9 mouse cellular contexts compared by ENCODE assay signal in the genomic region with DNA sequence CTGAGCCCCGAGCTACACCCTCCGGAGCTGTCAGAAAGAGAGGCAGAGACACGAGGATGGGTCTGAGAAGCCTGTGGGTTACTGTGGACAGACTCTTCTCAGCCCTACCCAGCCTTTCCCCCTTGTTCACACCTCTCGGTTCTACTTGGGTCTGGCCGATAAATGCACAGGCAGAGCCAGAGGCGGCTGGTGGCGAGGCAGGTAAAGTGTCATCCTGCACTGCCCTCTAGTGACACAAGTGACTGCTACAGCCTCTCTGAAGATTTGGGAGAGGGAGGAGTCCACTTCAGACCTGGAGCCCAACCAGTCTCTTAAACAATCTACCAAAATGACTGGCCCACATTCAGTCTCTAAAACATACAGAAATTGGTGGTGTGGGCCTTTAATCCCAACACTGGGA. TPM values are rescaled to one million over a fixed set of nuclear protein-coding genes. Genes with fewer than 3 reads are reported as not detected.
DNase-seq lines count a peak whose midpoint lies in the region; ATAC-seq and TF ChIP-seq lines count a peak whose summit lies in the region.
"Had no signal": no experiment of that assay in that cellular context is flagged by ENCODE, and none has a peak within 500 bp of the region (broad histone marks: within the 10 kb centered on the region; RNA-seq: fewer than 3 reads in every experiment).

No protein-coding gene starts in this region.

- H3K4me1 ChIP-seq in G1E (ENCODE audit: insufficient read depth, low read depth, low read length) = peaks cover 28% of the 10 kb centered on the region
- peaks cover 5% of the 10 kb centered on the region; the same call in 1 of the 2 replicates for H3K4me1 ChIP-seq in forebrain, embryonic 14.5 days (ENCODE audit: control insufficient read depth, insufficient read depth, low read length)
- H3K4me1 ChIP-seq in lung, embryonic 15.5 days = peaks cover 13% of the 10 kb centered on the region

- peaks cover 95% of the 10 kb centered on the region for H3K36me3 ChIP-seq in G1E (replicated peaks)
- H3K36me3 ChIP-seq in forebrain, embryonic 14.5 days (ENCODE audit: control insufficient read depth, insufficient read depth, low read length) = peaks cover 50% of the 10 kb centered on the region
- peaks cover 21% of the 10 kb centered on the region for H3K36me3 ChIP-seq in lung, embryonic 15.5 days

- ATAC-seq in G1E (ENCODE audit: extremely low read depth, insufficient number of reproducible peaks, low FRiP score, poor library complexity, severe bottlenecking) = peak; percentile 40; the same call in 1 of the 2 replicates
- ATAC-seq in forebrain, embryonic 14.5 days = peak; percentile 82
- peak; percentile 31; the same call in 1 of the 2 replicates for ATAC-seq in lung, embryonic 15.5 days (ENCODE audit: borderline replicate concordance, extremely low read depth, low FRiP score, low TSS enrichment)

- no peaks in the 10 kb centered on the region for H3K9me3 ChIP-seq in G1E (replicated peaks)
- no peaks in the 10 kb centered on the region for H3K9me3 ChIP-seq in forebrain, embryonic 14.5 days (replicated peaks; ENCODE audit: control insufficient read depth, low read length)
- H3K9me3 ChIP-seq in lung, embryonic 15.5 days = no peaks in the 10 kb centered on the region
- H3K9me3 ChIP-seq: megakaryocyte, embryonic 14.5 days had no signal

- no peak overlapping the region for H3K4me3 ChIP-seq in G1E (ENCODE audit: low read depth, low read length)
- H3K4me3 ChIP-seq in forebrain, embryonic 14.5 days (ENCODE audit: low read depth, low read length) = no peak overlapping the region
- no peak overlapping the region for H3K4me3 ChIP-seq in layer of hippocampus, adult 2 months
- no peak overlapping the region for H3K4me3 ChIP-seq in lung, embryonic 15.5 days
- H3K4me3 ChIP-seq: megakaryocyte, embryonic 14.5 days had no signal

- peak; percentile 63 for DNase-seq in G1E (ENCODE audit: low spot score)
- peak; percentile 77 for DNase-seq in cerebellum, adult 11 months
- peak; percentile 92 for DNase-seq in forebrain, embryonic 14.5 days (ENCODE audit: low spot score)
- peak; percentile 90 for DNase-seq in heart, postnatal 4 days
- DNase-seq in layer of hippocampus, adult 2 months (ENCODE audit: low spot score in 2 of 2) = peak; percentile 79
- peak; percentile 64 for DNase-seq in ovary, postnatal 36 days (ENCODE audit: low spot score)
- DNase-seq in thymus, postnatal 36 days = peak; percentile 66 to 71

- peak; percentile 40; the same call in 1 of the 2 replicates for TF ChIP-seq CTCF in G1E (IDR thresholded peaks at IDR 0.05; ENCODE audit: low read depth, low read length)
- peak; percentile 91 for TF ChIP-seq CTCF in layer of hippocampus, adult 2 months (conservative IDR thresholded peaks at IDR 0.05)

- H3K27ac ChIP-seq in forebrain, embryonic 14.5 days (ENCODE audit: low read depth, low read length) = no peak overlapping the region
- no peak overlapping the region for H3K27ac ChIP-seq in layer of hippocampus, adult 2 months
- no peak overlapping the region for H3K27ac ChIP-seq in lung, embryonic 15.5 days

- H3K9ac ChIP-seq in forebrain, embryonic 14.5 days (ENCODE audit: low read length) = no peak overlapping the region
- H3K9ac ChIP-seq in lung, embryonic 15.5 days = no peak overlapping the region

- no peaks in the 10 kb centered on the region for H3K27me3 ChIP-seq in G1E (ENCODE audit: insufficient read depth, low read length)
- H3K27me3 ChIP-seq in forebrain, embryonic 14.5 days (replicated peaks; ENCODE audit: control insufficient read depth, insufficient read depth, low read length) = no peaks in the 10 kb centered on the region
- no peaks in the 10 kb centered on the region for H3K27me3 ChIP-seq in lung, embryonic 15.5 days

- no peak overlapping the region for H3K4me2 ChIP-seq in forebrain, embryonic 14.5 days (ENCODE audit: low read length)
- no peak overlapping the region for H3K4me2 ChIP-seq in lung, embryonic 15.5 days

- WGBS in forebrain, embryonic 14.5 days = 24% methylated on average over 7 of the region's 7 CpGs
- WGBS in lung, embryonic 15.5 days = 27% methylated on average over 7 of the region's 7 CpGs

RNA-seq across cellular contexts. Expression of gene Cdk5rap3, which starts 6.3 kb away (rescaled TPM):
- total RNA-seq in G1E (2014; fragmentation: Nextera tagmentation) (30.6 and 31.7 TPM in 2 replicates), G1E (2017) (51.3 and 59.3 TPM in 2 replicates)
- 63.6 TPM in 2 replicates for polyA plus RNA-seq in G1E (2012)
- polyA plus RNA-seq in forebrain, embryonic 14.5 days (2014; fragmentation: Nextera tagmentation; extraction: Ambion mirVana) = 91.2 and 98.4 TPM in 2 replicates
- 10 to 100 TPM; 34.6 to 35.6 TPM for total RNA-seq in heart, postnatal 4 days (2021)
- total RNA-seq in layer of hippocampus, adult 2 months (2021) = 10 to 100 TPM; 34.5 to 41.6 TPM
- 65.8 and 67.2 TPM in 2 replicates for polyA plus RNA-seq in lung, embryonic 15.5 days (2015; fragmentation: Nextera tagmentation; extraction: Ambion mirVana)

RNA-seq across cellular contexts. Expression of gene Prr15l, which starts 17.9 kb away (rescaled TPM):
- not detected in 2 replicates for total RNA-seq in G1E (2014; fragmentation: Nextera tagmentation)
- total RNA-seq in G1E (2017) = 0.05 and 0.17 TPM in 2 replicates
- polyA plus RNA-seq in G1E (2012) = 0.11 and 0.17 TPM in 2 replicates
- polyA plus RNA-seq in forebrain, embryonic 14.5 days (2014; fragmentation: Nextera tagmentation; extraction: Ambion mirVana) = 0.09 TPM in 1 of 2 replicates, not detected in the other
- under 1 TPM; 0.32 to 0.36 TPM for total RNA-seq in heart, postnatal 4 days (2021)
- total RNA-seq in layer of hippocampus, adult 2 months (2021) = not detected
- 38.2 and 40.1 TPM in 2 replicates for polyA plus RNA-seq in lung, embryonic 15.5 days (2015; fragmentation: Nextera tagmentation; extraction: Ambion mirVana)

RNA-seq across cellular contexts. Expression of gene Pnpo, which starts 33.8 kb away (rescaled TPM):
- 119 and 123 TPM in 2 replicates for total RNA-seq in G1E (2014; fragmentation: Nextera tagmentation)
- total RNA-seq in G1E (2017) = 298 and 340 TPM in 2 replicates
- polyA plus RNA-seq in G1E (2012) = 64.1 and 97.1 TPM in 2 replicates
- 19.0 and 21.9 TPM in 2 replicates for polyA plus RNA-seq in forebrain, embryonic 14.5 days (2014; fragmentation: Nextera tagmentation; extraction: Ambion mirVana)
- 10 to 100 TPM; 10.6 to 16.7 TPM for total RNA-seq in heart, postnatal 4 days (2021)
- total RNA-seq in layer of hippocampus, adult 2 months (2021) = 10 to 100 TPM; 36.7 to 36.8 TPM
- polyA plus RNA-seq in lung, embryonic 15.5 days (2015; fragmentation: Nextera tagmentation; extraction: Ambion mirVana) = 30.4 and 34.3 TPM in 2 replicates

Comparison
In these comparisons a context has a peak if more than half of its experiments do, and no peak if none do; other contexts are left out.
1. ATAC-seq: peak in every context shown above with its lines; median percentile 82 in forebrain, embryonic 14.5 days; 40 in G1E; 31 in lung, embryonic 15.5 days.